Mouse (Mus musculus) heart, adult 2 months (tissue): ENCODE measurements around the gene Styxl1. TPM values are rescaled to one million over a fixed set of nuclear protein-coding genes. Genes with fewer than 3 reads are reported as not detected.
A peak's percentile ranks its signal among the peaks of the same experiment; 100 is the strongest.

Experiments used
- DNase-seq, 2 experiments: peaks; one replicate each; pipeline ENCODE4 v3.0.0; 2021
- H3K27ac ChIP-seq: fragments of 200-600 bp; 2 replicates; pipeline ENCODE4 v1.8.1; 2022
- H3K27me3 ChIP-seq: fragments of 200-500 bp; 2 replicates; pipeline ENCODE4 v1.6.1; 2012; ENCODE audit warnings: mild to moderate bottlenecking, low read length, inconsistent platforms, mixed read lengths; ENCODE audit not compliant: control insufficient read depth, insufficient read depth
- H3K36me3 ChIP-seq: fragments of 200-500 bp; 2 replicates; pipeline ENCODE4 v1.6.1; 2012; ENCODE audit warnings: low read length, inconsistent platforms; ENCODE audit not compliant: control insufficient read depth, insufficient read depth
- H3K4me1 ChIP-seq: fragments of 200-500 bp; 2 replicates; pipeline ENCODE4 v1.6.1; 2011; ENCODE audit warnings: low read length; ENCODE audit not compliant: control insufficient read depth, insufficient read depth
- H3K4me3 ChIP-seq: fragments of 200-600 bp; 2 replicates; pipeline ENCODE4 v1.8.1; 2022
- H3K79me2 ChIP-seq: fragments of 200-500 bp; replicated peaks from 2 replicates; pipeline ENCODE4 v1.6.1; 2012; ENCODE audit warnings: mild to moderate bottlenecking, inconsistent platforms, low read length, moderate library complexity, mixed read lengths; ENCODE audit not compliant: control insufficient read depth, insufficient read depth
- H3K9ac ChIP-seq: fragments of 200-500 bp; 2 replicates; pipeline ENCODE4 v1.6.1; 2012; ENCODE audit warnings: low read depth, mild to moderate bottlenecking, control low read depth, inconsistent platforms, low read length, mixed read lengths
- CTCF ChIP-seq: fragments of 200-600 bp; IDR thresholded peaks from 2 replicates; pipeline ENCODE4 v1.8.1; 2022; ENCODE audit warnings: antibody characterized with exemption, mild to moderate bottlenecking, moderate library complexity
- EP300 ChIP-seq: fragments of 200-500 bp; IDR thresholded peaks from 2 replicates; pipeline ENCODE4 v1.6.1; 2011; ENCODE audit warnings: low read depth, low read length, control low read depth; ENCODE audit not compliant: insufficient read depth
- POLR2A ChIP-seq: fragments of 200-500 bp; IDR thresholded peaks from 2 replicates; pipeline ENCODE4 v1.6.1; 2011; ENCODE audit warnings: mild to moderate bottlenecking, low read depth, low read length, control low read depth; ENCODE audit not compliant: insufficient read depth
- WGBS: fragments of 180-500 bp; shearing (Covaris S2); methylation state at CpG from one replicate; pipeline ENCODE4 v1.1.7; 2018; 5-methylcytosine and 5-hydroxymethylcytosine counted together
- intact Hi-C: fragments of 180-260 bp; cut with DNase I; formaldehyde crosslinking; loops from one replicate; pipeline ENCODE4 v1.15.1; 2025
- long read RNA-seq: library from polyadenylated mRNA; stranded (forward); transcript quantifications from one replicate; pipeline ENCODE4 v2.0.0, GENCODE M21; 2021
- polyA plus RNA-seq: library from polyadenylated mRNA; depleted of rRNA; stranded (reverse); fragments of >200 nt; gene quantifications from 2 replicates; pipeline ENCODE4 v1.2.3, GENCODE M21; 2012; rRNA removed
- total RNA-seq, 2 experiments: library from RNA; stranded (reverse); gene quantifications; 2 replicates each; pipeline ENCODE4 v1.2.3; 2021

Styxl1 gene
- total RNA-seq (not detected), polyA plus RNA-seq (0.20 TPM in 1 of 2 replicates, not detected in the other)
- long read RNA-seq, partial matches to known transcripts = 1 of 1 reads
- long read RNA-seq, other reads (novel, unspliced or antisense) = 0 of 1 reads

GRCm38 (mm10) chr5:135777796-135778470 is at the start of gene Styxl1:
Gene Styxl1 (minus strand): TSS chr5:135778385.
- intact Hi-C loops = loop anchor here (2.0 to 5.0 kb wide), 3 partner anchors 31 to 231 kb away; partner anchors contain the start of gene Hip1

DNA sequence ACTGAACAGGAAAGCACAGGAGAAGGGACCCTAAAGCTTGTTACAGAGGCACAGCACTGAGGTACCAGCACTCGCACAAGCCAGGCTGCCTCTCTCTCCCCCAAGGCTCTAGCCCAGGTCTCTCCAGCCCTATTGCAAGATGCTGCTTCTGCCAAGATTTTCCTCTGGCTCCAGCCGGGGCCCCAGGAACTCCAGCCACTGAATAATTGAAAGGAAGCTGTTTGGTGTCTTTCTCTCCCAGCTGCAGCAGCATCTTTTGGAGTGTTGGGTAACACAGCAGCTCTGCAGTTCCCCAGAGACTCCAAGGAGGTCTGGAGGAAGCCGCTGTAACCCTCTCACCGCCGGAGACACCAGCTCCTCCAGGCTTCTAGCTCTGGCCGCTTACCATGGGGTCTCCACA is 48.0 kb upstream of the Styxl1 start:
- intact Hi-C loops = no loop called here

More at GRCm38 (mm10) chr5:135777796-135778470, at the start of gene Styxl1:
- Histone ChIP-seq H3K4me3 (peak within 1 kb of the TSS; percentile 100), H3K9ac (peak within 1 kb of the TSS; percentile 97), H3K27me3 (no peaks in the 10 kb centered on the region), H3K4me1 (peaks cover 6% of the 10 kb centered on the region), H3K36me3 (peaks cover 8% of the 10 kb centered on the region; the same call in 1 of the 2 replicates), H3K27ac (peak within 1 kb of the TSS; percentile 97), H3K79me2 (peaks cover 2% of the 10 kb centered on the region; the same call in 1 of the 2 replicates)
- DNase-seq = no peak
- TF ChIP-seq EP300 = no peak
- no peak for TF ChIP-seq CTCF
- no peak; the same call in 1 of the 2 replicates for TF ChIP-seq POLR2A
- under 1% methylated on average over 45 of the region's 45 CpGs for WGBS

DNA sequence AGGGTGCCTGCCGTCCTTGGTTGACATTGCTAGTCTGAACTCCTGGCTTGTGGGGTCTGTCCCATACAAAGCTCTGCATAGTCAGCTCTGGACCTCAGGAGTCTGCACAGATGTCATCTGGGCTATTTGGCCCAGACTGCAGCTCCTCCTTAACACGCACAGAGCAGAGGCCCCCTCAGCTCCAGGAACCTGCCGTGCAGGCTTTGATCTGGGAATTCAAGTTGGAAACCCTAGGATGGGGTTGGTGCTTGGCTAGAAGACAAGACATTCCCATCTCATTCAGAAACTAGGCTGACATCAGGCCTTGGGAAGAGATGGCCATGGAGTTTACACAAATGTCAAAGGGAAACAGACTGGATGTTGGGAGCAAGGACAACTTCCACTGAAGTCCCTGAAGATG is 46.3 kb upstream of the Styxl1 start:
- DNase-seq = no peak
- H3K27ac ChIP-seq = no peak overlapping the region
- H3K36me3 ChIP-seq = no peaks in the 10 kb centered on the region
- intact Hi-C loops = no loop called here
- TF ChIP-seq POLR2A = no peak
- TF ChIP-seq CTCF = no peak
- no peak for TF ChIP-seq EP300
- H3K27me3 ChIP-seq = no peaks in the 10 kb centered on the region
- H3K4me3 ChIP-seq = no peak overlapping the region
- H3K9ac ChIP-seq = no peak overlapping the region
- WGBS = 58% methylated on average over 3 of the region's 3 CpGs
- H3K4me1 ChIP-seq = no peaks in the 10 kb centered on the region
- H3K79me2 ChIP-seq = no peaks in the 10 kb centered on the region

More for the DNA sequence above, 48.0 kb upstream of the Styxl1 start:
- WGBS = 25% methylated on average over 6 of the region's 6 CpGs
- Histone ChIP-seq H3K36me3 (no peaks in the 10 kb centered on the region), H3K27ac (no peak overlapping the region), H3K27me3 (no peaks in the 10 kb centered on the region), H3K4me1 (no peaks in the 10 kb centered on the region), H3K79me2 (no peaks in the 10 kb centered on the region), H3K4me3 (no peak overlapping the region), H3K9ac (no peak overlapping the region)
- TF ChIP-seq EP300 (no peak), POLR2A (no peak), CTCF (no peak)
- no peak for DNase-seq

- TF ChIP-seq EP300 = no peak
- intact Hi-C loops = no loop called here
- Histone ChIP-seq H3K27me3 (no peaks in the 10 kb centered on the region), H3K4me1 (no peaks in the 10 kb centered on the region), H3K36me3 (no peaks in the 10 kb centered on the region), H3K27ac (no peak overlapping the region), H3K4me3 (no peak overlapping the region), H3K9ac (no peak overlapping the region), H3K79me2 (no peaks in the 10 kb centered on the region)
- 25% methylated on average over 7 of the region's 7 CpGs for WGBS
- no peak for DNase-seq
Measured at GRCm38 (mm10) chr5:135822316-135822944, 44.2 kb upstream of the Styxl1 start.

- Histone ChIP-seq H3K9ac (no peak overlapping the region), H3K79me2 (no peaks in the 10 kb centered on the region), H3K4me1 (no peaks in the 10 kb centered on the region), H3K36me3 (no peaks in the 10 kb centered on the region), H3K27me3 (no peaks in the 10 kb centered on the region), H3K4me3 (no peak overlapping the region), H3K27ac (no peak overlapping the region)
- DNase-seq = no peak
- 33% methylated on average over 7 of the region's 7 CpGs for WGBS
- intact Hi-C loops = no loop called here
- TF ChIP-seq POLR2A (no peak), CTCF (no peak), EP300 (no peak)
Measured at GRCm38 (mm10) chr5:135818491-135818890, 40.3 kb upstream of the Styxl1 start.

GRCm38 (mm10) chr5:135812991-135813390 is 34.8 kb upstream of the Styxl1 start:
- intact Hi-C loops = no loop called here
- no peak overlapping the region for H3K27ac ChIP-seq
- H3K9ac ChIP-seq = no peak overlapping the region
- no peaks in the 10 kb centered on the region for H3K4me1 ChIP-seq
- no peak overlapping the region for H3K4me3 ChIP-seq
- no peaks in the 10 kb centered on the region for H3K36me3 ChIP-seq
- WGBS = 39% methylated on average over 5 of the region's 5 CpGs
- TF ChIP-seq POLR2A = no peak
- TF ChIP-seq EP300 = no peak
- DNase-seq = no peak
- no peaks in the 10 kb centered on the region for H3K27me3 ChIP-seq
- no peaks in the 10 kb centered on the region for H3K79me2 ChIP-seq
